8 mouse cellular contexts compared by ENCODE assay signal in the genomic region with DNA sequence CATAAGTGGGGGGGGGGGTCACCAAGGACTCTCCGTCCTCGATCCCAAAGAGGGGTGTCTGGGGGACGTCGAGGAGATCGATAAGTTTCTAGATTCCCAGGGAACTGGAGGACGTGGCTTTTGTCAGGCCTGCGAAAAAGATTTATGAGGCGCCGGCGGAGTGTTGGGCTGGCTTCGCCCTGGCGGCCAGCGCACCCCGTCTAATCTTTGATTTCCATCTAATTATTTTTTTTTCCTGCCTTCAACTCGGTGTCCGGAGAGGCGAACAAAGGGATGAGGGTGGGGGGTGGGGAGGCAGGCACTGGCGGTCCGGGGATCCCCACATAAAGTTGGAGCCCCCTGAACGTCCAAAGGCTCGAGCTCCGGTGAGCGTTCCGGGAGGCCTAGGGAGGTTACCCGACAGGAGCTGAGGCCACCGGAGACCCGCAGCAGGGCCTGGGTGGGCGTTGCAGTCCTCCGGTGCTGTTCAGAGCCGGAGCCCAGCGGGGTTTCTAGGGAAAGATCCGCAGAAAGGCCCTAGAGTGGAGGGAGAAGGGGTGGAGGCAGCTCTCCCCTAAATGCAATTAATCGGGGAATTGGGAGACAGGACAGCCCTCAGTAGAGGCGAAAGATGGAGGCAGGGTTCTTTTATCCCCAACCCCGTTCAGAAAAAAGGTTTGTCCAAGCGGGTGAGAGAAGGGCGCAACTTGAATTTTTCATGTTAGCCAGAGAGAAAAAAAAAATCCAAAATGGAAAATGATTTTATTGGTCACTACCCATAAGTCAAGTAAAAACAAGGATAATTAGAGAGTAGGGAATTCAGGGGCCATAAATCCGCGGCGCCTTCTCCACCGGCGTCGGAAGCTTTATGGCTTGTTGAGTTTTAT. TPM values are rescaled to one million over a fixed set of nuclear protein-coding genes. Genes with fewer than 3 reads are reported as not detected.
DNase-seq lines count a peak whose midpoint lies in the region; ATAC-seq and TF ChIP-seq lines count a peak whose summit lies in the region.

No protein-coding gene starts in this region.

- peak; percentile 63 for DNase-seq in embryo, embryonic 10 days (ENCODE audit: low spot score)
- DNase-seq in heart, postnatal 4 days = peak; percentile 40
- peak; percentile 36 for DNase-seq in midbrain, postnatal 0 days (ENCODE audit: low spot score)
- no peak for DNase-seq in layer of hippocampus, adult 9-11 months
- no peak for DNase-seq in right cerebral cortex, postnatal 25 days

- H3K9ac ChIP-seq in limb, embryonic 12.5 days (replicated peaks) = peak overlapping the region; percentile 99
- peak overlapping the region; percentile 97 for H3K9ac ChIP-seq in midbrain, postnatal 0 days (replicated peaks; ENCODE audit: low read length, poor library complexity, severe bottlenecking)

- no peak for TF ChIP-seq CTCF in midbrain, postnatal 0 days (IDR thresholded peaks at IDR 0.05)

- H3K4me2 ChIP-seq in limb, embryonic 12.5 days = peak overlapping the region; percentile 96
- peak overlapping the region; percentile 97 for H3K4me2 ChIP-seq in midbrain, postnatal 0 days (ENCODE audit: low read depth, low read length, poor library complexity, severe bottlenecking)

- peak overlapping the region; percentile 38 for H3K4me3 ChIP-seq in erythroblast, embryonic 14.5 days (replicated peaks)
- peak overlapping the region; percentile 90 for H3K4me3 ChIP-seq in limb, embryonic 12.5 days (replicated peaks)
- H3K4me3 ChIP-seq in midbrain, postnatal 0 days (ENCODE audit: low read depth, low read length) = peak overlapping the region; percentile 86

- WGBS in limb, embryonic 12.5 days = under 1% methylated on average over 43 of the region's 43 CpGs
- 2% methylated on average over 43 of the region's 43 CpGs for WGBS in midbrain, postnatal 0 days

- no peaks in the 10 kb centered on the region for H3K36me3 ChIP-seq in erythroblast, embryonic 14.5 days (ENCODE audit: control insufficient read depth)
- peaks cover 7% of the 10 kb centered on the region; the same call in 1 of the 2 replicates for H3K36me3 ChIP-seq in limb, embryonic 12.5 days
- H3K36me3 ChIP-seq in midbrain, postnatal 0 days (ENCODE audit: insufficient read depth, low read length) = no peaks in the 10 kb centered on the region

- H3K27me3 ChIP-seq in erythroblast, embryonic 14.5 days (ENCODE audit: control insufficient read depth) = peaks cover 95% of the 10 kb centered on the region
- H3K27me3 ChIP-seq in limb, embryonic 12.5 days = no peaks in the 10 kb centered on the region
- H3K27me3 ChIP-seq in midbrain, postnatal 0 days (ENCODE audit: insufficient read depth, low read length) = no peaks in the 10 kb centered on the region

- peak overlapping the region; percentile 98 for H3K27ac ChIP-seq in limb, embryonic 12.5 days
- peak overlapping the region; percentile 97 for H3K27ac ChIP-seq in midbrain, postnatal 0 days (ENCODE audit: low read depth, low read length)

- peaks cover 2% of the 10 kb centered on the region; the same call in 1 of the 2 replicates for H3K9me3 ChIP-seq in erythroblast, embryonic 14.5 days (ENCODE audit: control insufficient read depth, low read length)
- no peaks in the 10 kb centered on the region for H3K9me3 ChIP-seq in limb, embryonic 12.5 days
- no peaks in the 10 kb centered on the region for H3K9me3 ChIP-seq in midbrain, postnatal 0 days (ENCODE audit: low read length)

- no peak for ATAC-seq in erythroblast, adult 5-6 weeks (replicated peaks; ENCODE audit: low FRiP score, poor library complexity, severe bottlenecking)
- no peak for ATAC-seq in limb, embryonic 12.5 days (ENCODE audit: insufficient number of reproducible peaks, insufficient read depth, low FRiP score, low TSS enrichment, low read depth)
- ATAC-seq in midbrain, postnatal 0 days (ENCODE audit: low FRiP score) = no peak

- H3K4me1 ChIP-seq in erythroblast, embryonic 14.5 days (ENCODE audit: control insufficient read depth) = peaks cover 18% of the 10 kb centered on the region
- H3K4me1 ChIP-seq in limb, embryonic 12.5 days (replicated peaks) = peaks cover 61% of the 10 kb centered on the region
- H3K4me1 ChIP-seq in midbrain, postnatal 0 days (ENCODE audit: insufficient read depth, low read length) = peaks cover 10% of the 10 kb centered on the region

RNA-seq across cellular contexts. Expression of a gene that starts 36.3 kb away (rescaled TPM):
- 6.1 and 6.2 TPM in 2 replicates for polyA plus RNA-seq in erythroblast, embryonic 14.5 days (2012)
- total RNA-seq in erythroblast, adult 5-6 weeks (2015; ENCODE audit: low replicate concordance) = 7.7 and 10.7 TPM in 2 replicates
- 22.4 and 39.9 TPM in 2 replicates for total RNA-seq in erythroblast, adult 5-6 weeks (2017; ENCODE audit: low replicate concordance)
- total RNA-seq in heart, postnatal 4 days (2021) = 100 to 1,000 TPM; 115 to 116 TPM
- 84.7 and 86.8 TPM in 2 replicates for polyA plus RNA-seq in limb, embryonic 12.5 days (2016; fragmentation: Nextera tagmentation; extraction: Ambion mirVana)
- total RNA-seq in midbrain, postnatal 0 days (2014; rRNA removed) = 171 and 175 TPM in 2 replicates
- polyA plus RNA-seq in midbrain, postnatal 0 days (2015; fragmentation: Nextera tagmentation; extraction: Ambion mirVana) = 108 and 111 TPM in 2 replicates

RNA-seq across cellular contexts. Expression of a gene that starts 45.3 kb away (rescaled TPM):
- 0.17 and 0.21 TPM in 2 replicates for polyA plus RNA-seq in erythroblast, embryonic 14.5 days (2012)
- total RNA-seq in erythroblast, adult 5-6 weeks (2015; ENCODE audit: low replicate concordance) = 2.1 and 3.3 TPM in 2 replicates
- 0.84 and 2.0 TPM in 2 replicates for total RNA-seq in erythroblast, adult 5-6 weeks (2017; ENCODE audit: low replicate concordance)
- 10 to 100 TPM; 14.1 to 16.5 TPM for total RNA-seq in heart, postnatal 4 days (2021)
- 18.3 and 18.5 TPM in 2 replicates for polyA plus RNA-seq in limb, embryonic 12.5 days (2016; fragmentation: Nextera tagmentation; extraction: Ambion mirVana)
- total RNA-seq in midbrain, postnatal 0 days (2014; rRNA removed) = 39.9 and 49.8 TPM in 2 replicates
- polyA plus RNA-seq in midbrain, postnatal 0 days (2015; fragmentation: Nextera tagmentation; extraction: Ambion mirVana) = 5.9 and 9.5 TPM in 2 replicates

Comparison
In these comparisons a context has a peak if more than half of its experiments do, and no peak if none do; other contexts are left out.
1. H3K4me3 ChIP-seq: peak in every context shown above with its lines; median percentile 90 in limb, embryonic 12.5 days; 86 in midbrain, postnatal 0 days; 38 in erythroblast, embryonic 14.5 days.
2. DNase-seq: peak in embryo, embryonic 10 days (single experiment), heart, postnatal 4 days (single experiment) and midbrain, postnatal 0 days (single experiment); none in layer of hippocampus, adult 9-11 months (single experiment) and right cerebral cortex, postnatal 25 days (single experiment).